Mouse (Mus musculus): ENCODE results near the gene Aqp12. TPM values are rescaled to one million over a fixed set of nuclear protein-coding genes. Genes with fewer than 3 reads are reported as not detected.

The Aqp12 gene
- polyA plus RNA-seq, 1 experiment from 2014 or later, result 0.16 TPM

DNA sequence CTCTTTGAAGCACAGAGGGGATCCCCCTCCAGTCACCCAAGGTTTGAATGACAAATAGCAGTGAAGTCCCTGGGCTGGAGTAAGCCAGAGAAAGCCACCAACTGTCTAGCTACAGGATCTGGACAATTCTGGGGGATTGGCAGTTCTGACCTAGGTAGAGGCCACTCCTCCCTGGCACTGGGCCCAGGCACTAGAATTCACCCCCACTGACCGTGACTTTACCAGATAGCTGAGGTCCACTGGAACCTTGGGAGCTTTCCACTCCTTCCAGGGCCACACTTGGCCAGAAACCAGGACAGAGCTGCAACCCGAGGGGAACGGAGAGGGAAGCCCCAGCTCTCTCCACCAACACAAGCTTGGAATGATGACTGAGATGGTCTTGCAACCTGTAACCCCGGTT is 3.1 kb downstream of the Aqp12 start:
- H3K9me3 ChIP-seq (ENCODE audit: control insufficient read depth, low read length), result no peaks in the 10 kb centered on the region
- no peak overlapping the region for H3K4me2 ChIP-seq (ENCODE audit: low read length)
- WGBS, result 73% methylated on average over 4 of the region's 4 CpGs
- H3K4me3 ChIP-seq (ENCODE audit: low read depth, low read length), result no peak overlapping the region
- no peaks in the 10 kb centered on the region for H3K27me3 ChIP-seq (replicated peaks; ENCODE audit: control insufficient read depth, insufficient read depth, low read length)
- H3K27ac ChIP-seq (ENCODE audit: low read depth), result no peak overlapping the region
- ATAC-seq (replicated peaks; ENCODE audit: low FRiP score, low TSS enrichment, low read depth) (no peak), DNase-seq (ENCODE audit: low spot score) (no peak)
- no peaks in the 10 kb centered on the region for H3K4me1 ChIP-seq (replicated peaks; ENCODE audit: control insufficient read depth, insufficient read depth, low read length)
- H3K36me3 ChIP-seq (ENCODE audit: control insufficient read depth, insufficient read depth, low read length), result no peaks in the 10 kb centered on the region
- H3K9ac ChIP-seq (ENCODE audit: low read length), result no peak overlapping the region

- Histone ChIP-seq H3K9ac (ENCODE audit: low read length) (no peak overlapping the region), H3K9me3 (ENCODE audit: control insufficient read depth, low read length) (no peaks in the 10 kb centered on the region), H3K36me3 (ENCODE audit: control insufficient read depth, insufficient read depth, low read length) (no peaks in the 10 kb centered on the region), H3K27me3 (replicated peaks; ENCODE audit: control insufficient read depth, insufficient read depth, low read length) (no peaks in the 10 kb centered on the region), H3K4me3 (ENCODE audit: low read depth, low read length) (no peak overlapping the region), H3K27ac (ENCODE audit: low read depth) (no peak overlapping the region), H3K4me2 (ENCODE audit: low read length) (no peak overlapping the region), H3K4me1 (replicated peaks; ENCODE audit: control insufficient read depth, insufficient read depth, low read length) (no peaks in the 10 kb centered on the region)
- DNase-seq (ENCODE audit: low spot score) (peak; percentile 59), ATAC-seq (replicated peaks; ENCODE audit: low FRiP score, low TSS enrichment, low read depth) (no peak)
- 42% methylated on average over 3 of the region's 3 CpGs for WGBS
Measured at GRCm38 (mm10) chr1:93010731-93011130, 4.6 kb downstream of the Aqp12 start.

DNA sequence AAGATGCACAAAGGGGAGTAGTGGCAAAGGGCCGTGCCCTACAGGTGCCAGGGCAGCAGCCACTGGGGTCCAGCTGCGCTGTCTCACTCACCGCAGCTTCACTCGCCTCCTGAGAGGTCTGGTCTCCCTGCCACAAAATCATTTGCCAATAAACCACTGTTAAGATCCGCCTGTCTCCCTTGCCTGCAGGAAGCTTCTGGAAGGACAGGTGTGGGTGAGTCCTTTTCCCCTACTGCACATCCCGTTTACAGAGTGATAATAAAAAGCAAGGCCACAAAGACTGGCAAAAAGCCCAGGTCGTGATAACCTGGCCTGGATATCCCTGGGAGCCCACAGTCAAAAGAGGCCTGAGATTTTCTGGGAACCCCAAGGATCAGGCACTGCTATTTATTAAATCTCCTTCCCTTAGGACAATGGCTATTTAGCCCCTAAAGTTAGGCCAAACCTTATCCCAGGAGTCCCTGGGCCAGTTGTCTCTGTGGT is 6.0 kb downstream of the Aqp12 start:
- no peak overlapping the region for H3K4me2 ChIP-seq (ENCODE audit: low read length)
- 64% methylated on average over 7 of the region's 7 CpGs for WGBS
- H3K4me1 ChIP-seq (replicated peaks; ENCODE audit: control insufficient read depth, insufficient read depth, low read length), result no peaks in the 10 kb centered on the region
- no peak overlapping the region for H3K9ac ChIP-seq (ENCODE audit: low read length)
- DNase-seq (ENCODE audit: low spot score), result no peak
- no peaks in the 10 kb centered on the region for H3K36me3 ChIP-seq (ENCODE audit: control insufficient read depth, insufficient read depth, low read length)
- no peak for ATAC-seq (replicated peaks; ENCODE audit: low FRiP score, low TSS enrichment, low read depth)
- H3K27me3 ChIP-seq (replicated peaks; ENCODE audit: control insufficient read depth, insufficient read depth, low read length), result no peaks in the 10 kb centered on the region
- no peak overlapping the region for H3K27ac ChIP-seq (ENCODE audit: low read depth)
- no peaks in the 10 kb centered on the region for H3K9me3 ChIP-seq (ENCODE audit: control insufficient read depth, low read length)
- no peak overlapping the region for H3K4me3 ChIP-seq (ENCODE audit: low read depth, low read length)

GRCm38 (mm10) chr1:93013367-93013766 is 7.2 kb downstream of the Aqp12 start:
- ATAC-seq (replicated peaks; ENCODE audit: low FRiP score, low TSS enrichment, low read depth) (no peak), DNase-seq (ENCODE audit: low spot score) (no peak)
- H3K9ac ChIP-seq (ENCODE audit: low read length), result no peak overlapping the region
- H3K4me3 ChIP-seq (ENCODE audit: low read depth, low read length), result no peak overlapping the region
- WGBS, result 74% methylated on average over 4 of the region's 4 CpGs
- no peaks in the 10 kb centered on the region for H3K36me3 ChIP-seq (ENCODE audit: control insufficient read depth, insufficient read depth, low read length)
- no peak overlapping the region for H3K27ac ChIP-seq (ENCODE audit: low read depth)
- no peak overlapping the region for H3K4me2 ChIP-seq (ENCODE audit: low read length)
- H3K4me1 ChIP-seq (replicated peaks; ENCODE audit: control insufficient read depth, insufficient read depth, low read length), result no peaks in the 10 kb centered on the region
- H3K27me3 ChIP-seq (replicated peaks; ENCODE audit: control insufficient read depth, insufficient read depth, low read length), result no peaks in the 10 kb centered on the region
- no peaks in the 10 kb centered on the region for H3K9me3 ChIP-seq (ENCODE audit: control insufficient read depth, low read length)

DNA sequence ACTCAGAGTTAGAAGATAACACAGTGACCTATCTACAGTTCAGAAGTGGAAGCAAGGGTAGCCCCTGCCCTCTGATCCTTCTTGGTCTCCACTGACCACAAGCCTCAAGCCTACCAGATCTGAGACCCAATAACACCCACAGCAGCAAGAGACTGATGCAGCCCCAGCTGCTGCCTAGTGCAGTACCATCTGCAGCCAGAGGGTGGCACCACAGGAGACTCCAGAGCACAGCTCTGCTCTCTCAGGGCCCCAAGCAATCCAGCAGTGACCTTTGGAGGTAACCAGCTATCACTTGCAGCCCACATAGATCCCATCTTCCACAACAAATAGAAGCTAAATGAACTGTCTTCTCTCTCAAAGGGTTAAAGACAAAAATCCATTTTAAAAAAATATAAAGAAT is 8.3 kb downstream of the Aqp12 start:
- Histone ChIP-seq H3K4me1 (replicated peaks; ENCODE audit: control insufficient read depth, insufficient read depth, low read length) (no peaks in the 10 kb centered on the region), H3K4me2 (ENCODE audit: low read length) (no peak overlapping the region), H3K36me3 (ENCODE audit: control insufficient read depth, insufficient read depth, low read length) (no peaks in the 10 kb centered on the region), H3K27ac (ENCODE audit: low read depth) (no peak overlapping the region), H3K27me3 (replicated peaks; ENCODE audit: control insufficient read depth, insufficient read depth, low read length) (no peaks in the 10 kb centered on the region), H3K4me3 (ENCODE audit: low read depth, low read length) (no peak overlapping the region), H3K9ac (ENCODE audit: low read length) (no peak overlapping the region), H3K9me3 (ENCODE audit: control insufficient read depth, low read length) (no peaks in the 10 kb centered on the region)
- DNase-seq (ENCODE audit: low spot score), result peak; percentile 84
- ATAC-seq (replicated peaks; ENCODE audit: low FRiP score, low TSS enrichment, low read depth), result peak; percentile 59; the same call in 1 of the 2 replicates

DNA sequence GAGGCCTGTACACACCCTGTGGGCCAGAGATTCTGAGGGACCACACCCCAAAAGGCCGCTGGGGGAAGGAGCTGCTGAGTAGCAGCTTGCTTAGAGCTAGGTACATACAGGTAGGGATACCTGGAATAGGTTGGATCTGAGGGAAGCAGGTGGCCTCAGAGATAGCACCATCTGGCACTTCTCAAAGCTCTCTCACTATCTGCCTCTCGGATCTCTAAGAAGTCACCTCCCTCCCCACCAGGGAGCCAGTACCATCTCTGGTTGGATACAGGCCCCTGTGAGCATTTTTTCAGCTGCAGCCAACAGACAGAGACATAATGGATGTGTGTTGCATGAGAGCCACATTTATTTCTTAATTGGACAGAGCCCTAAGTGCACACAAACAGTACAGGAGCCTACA is 9.0 kb downstream of the Aqp12 start:
- Histone ChIP-seq H3K9ac (ENCODE audit: low read length) (no peak overlapping the region), H3K4me2 (ENCODE audit: low read length) (no peak overlapping the region), H3K9me3 (ENCODE audit: control insufficient read depth, low read length) (no peaks in the 10 kb centered on the region), H3K36me3 (ENCODE audit: control insufficient read depth, insufficient read depth, low read length) (no peaks in the 10 kb centered on the region), H3K4me3 (ENCODE audit: low read depth, low read length) (no peak overlapping the region), H3K4me1 (replicated peaks; ENCODE audit: control insufficient read depth, insufficient read depth, low read length) (no peaks in the 10 kb centered on the region), H3K27ac (ENCODE audit: low read depth) (no peak overlapping the region), H3K27me3 (replicated peaks; ENCODE audit: control insufficient read depth, insufficient read depth, low read length) (no peaks in the 10 kb centered on the region)
- ATAC-seq (replicated peaks; ENCODE audit: low FRiP score, low TSS enrichment, low read depth) (no peak), DNase-seq (ENCODE audit: low spot score) (no peak)
- 53% methylated on average over 2 of the region's 2 CpGs for WGBS

- 89% methylated on average over 10 of the region's 10 CpGs for WGBS
- ATAC-seq (replicated peaks; ENCODE audit: low FRiP score, low TSS enrichment, low read depth), result no peak
- Histone ChIP-seq H3K9me3 (ENCODE audit: control insufficient read depth, low read length) (no peaks in the 10 kb centered on the region), H3K36me3 (ENCODE audit: control insufficient read depth, insufficient read depth, low read length) (no peaks in the 10 kb centered on the region), H3K4me1 (replicated peaks; ENCODE audit: control insufficient read depth, insufficient read depth, low read length) (no peaks in the 10 kb centered on the region), H3K9ac (ENCODE audit: low read length) (no peak overlapping the region), H3K27me3 (replicated peaks; ENCODE audit: control insufficient read depth, insufficient read depth, low read length) (no peaks in the 10 kb centered on the region), H3K27ac (ENCODE audit: low read depth) (no peak overlapping the region), H3K4me3 (ENCODE audit: low read depth, low read length) (no peak overlapping the region), H3K4me2 (ENCODE audit: low read length) (no peak overlapping the region)
- no peak for DNase-seq (ENCODE audit: low spot score)
Measured at GRCm38 (mm10) chr1:93018716-93019115, 12.6 kb downstream of the Aqp12 start.

GRCm38 (mm10) chr1:93020602-93021001 is 14.5 kb downstream of the Aqp12 start:
- no peaks in the 10 kb centered on the region for H3K4me1 ChIP-seq (replicated peaks; ENCODE audit: control insufficient read depth, insufficient read depth, low read length)
- no peak overlapping the region for H3K9ac ChIP-seq (ENCODE audit: low read length)
- H3K9me3 ChIP-seq (ENCODE audit: control insufficient read depth, low read length), result no peaks in the 10 kb centered on the region
- 77% methylated on average over 4 of the region's 4 CpGs for WGBS
- no peak overlapping the region for H3K4me2 ChIP-seq (ENCODE audit: low read length)
- H3K4me3 ChIP-seq (ENCODE audit: low read depth, low read length), result no peak overlapping the region
- H3K27me3 ChIP-seq (replicated peaks; ENCODE audit: control insufficient read depth, insufficient read depth, low read length), result no peaks in the 10 kb centered on the region
- H3K27ac ChIP-seq (ENCODE audit: low read depth), result no peak overlapping the region
- DNase-seq (ENCODE audit: low spot score), result no peak
- no peaks in the 10 kb centered on the region for H3K36me3 ChIP-seq (ENCODE audit: control insufficient read depth, insufficient read depth, low read length)
- no peak for ATAC-seq (replicated peaks; ENCODE audit: low FRiP score, low TSS enrichment, low read depth)

DNA sequence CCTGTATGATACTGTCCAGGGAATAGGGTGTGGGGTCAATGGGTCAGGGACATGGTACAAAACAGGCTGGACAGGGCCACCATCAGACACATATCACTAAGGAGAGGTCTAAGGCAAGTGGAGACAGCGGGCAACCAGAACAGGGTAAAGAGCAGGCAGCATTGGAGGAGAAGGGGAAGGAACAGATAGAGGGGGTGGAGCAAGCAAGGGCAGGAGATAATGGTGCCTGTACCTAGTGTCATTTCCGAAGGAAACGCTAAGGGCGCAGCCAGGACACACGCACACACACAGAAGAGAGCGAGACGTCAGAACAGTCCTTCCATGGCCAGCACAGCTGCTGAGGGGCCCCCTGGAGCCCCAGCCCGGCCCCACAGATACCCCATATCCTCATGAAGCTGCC is 20.5 kb downstream of the Aqp12 start:
- H3K4me1 ChIP-seq (replicated peaks; ENCODE audit: control insufficient read depth, insufficient read depth, low read length), result no peaks in the 10 kb centered on the region
- H3K9me3 ChIP-seq (ENCODE audit: control insufficient read depth, low read length), result no peaks in the 10 kb centered on the region
- no peak overlapping the region for H3K9ac ChIP-seq (ENCODE audit: low read length)
- H3K27ac ChIP-seq (ENCODE audit: low read depth), result no peak overlapping the region
- ATAC-seq (replicated peaks; ENCODE audit: low FRiP score, low TSS enrichment, low read depth), result no peak
- no peak overlapping the region for H3K4me3 ChIP-seq (ENCODE audit: low read depth, low read length)
- no peaks in the 10 kb centered on the region for H3K36me3 ChIP-seq (ENCODE audit: control insufficient read depth, insufficient read depth, low read length)
- no peak for DNase-seq (ENCODE audit: low spot score)
- H3K27me3 ChIP-seq (replicated peaks; ENCODE audit: control insufficient read depth, insufficient read depth, low read length), result no peaks in the 10 kb centered on the region
- H3K4me2 ChIP-seq (ENCODE audit: low read length), result no peak overlapping the region
- whole genome bisulfite sequencing, result 86% methylated on average over 8 of the region's 8 CpGs

Measured in intestine, embryonic 14.5 days (tissue).